Mouse (Mus musculus): ENCODE data around the gene Mkln1.
"Not testable (repeated sequence)": the region's sequence is repeated elsewhere in the genome, so short reads cannot be mapped to it uniquely, and the experiment has no call there.

The Mkln1 gene

GRCm38 (mm10) chr6:31556460-31557100, 158.0 kb downstream of the Mkln1 start:
- no peak for DNase-seq (ENCODE audit: low spot score)

DNA sequence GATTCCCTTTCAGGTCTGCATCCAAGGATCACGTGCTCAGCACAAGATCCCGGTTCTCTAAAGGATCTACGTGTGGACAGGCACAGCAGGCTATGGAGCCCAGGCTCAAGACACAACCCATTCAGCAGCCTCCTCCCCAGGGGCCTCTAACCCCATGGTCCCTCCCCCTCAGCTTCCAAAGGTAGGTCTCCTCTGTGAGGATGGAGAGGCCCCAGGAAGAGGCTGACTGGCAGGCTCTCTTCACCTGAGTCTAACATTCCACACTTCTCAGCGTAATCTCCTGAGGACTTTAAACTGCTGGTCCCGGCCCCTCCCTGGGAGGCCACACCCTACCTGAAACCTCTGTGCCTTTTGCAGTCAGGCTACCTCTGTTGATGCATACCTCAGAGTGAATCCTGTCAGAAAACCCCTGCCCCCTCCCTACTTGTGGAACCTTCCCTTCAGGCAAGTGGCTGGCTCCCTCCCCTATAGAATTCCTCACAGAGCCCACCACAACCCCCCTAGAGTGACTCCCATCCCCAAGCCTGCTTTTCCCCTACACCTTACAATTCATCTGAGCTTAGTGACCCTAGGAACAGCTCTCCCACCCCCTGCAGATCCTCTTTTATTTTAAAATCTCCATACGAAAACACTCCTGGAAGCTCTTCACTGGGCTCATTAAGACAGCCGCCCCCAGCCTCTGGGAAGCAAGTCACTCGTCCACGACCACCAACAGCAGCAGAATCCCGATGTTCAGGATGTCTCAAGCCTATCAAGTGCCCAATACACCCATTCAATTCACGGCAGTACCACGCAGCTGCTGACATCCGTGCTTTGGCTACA, 161.8 kb downstream of the Mkln1 start:
- DNase-seq (ENCODE audit: low spot score): no peak

DNA sequence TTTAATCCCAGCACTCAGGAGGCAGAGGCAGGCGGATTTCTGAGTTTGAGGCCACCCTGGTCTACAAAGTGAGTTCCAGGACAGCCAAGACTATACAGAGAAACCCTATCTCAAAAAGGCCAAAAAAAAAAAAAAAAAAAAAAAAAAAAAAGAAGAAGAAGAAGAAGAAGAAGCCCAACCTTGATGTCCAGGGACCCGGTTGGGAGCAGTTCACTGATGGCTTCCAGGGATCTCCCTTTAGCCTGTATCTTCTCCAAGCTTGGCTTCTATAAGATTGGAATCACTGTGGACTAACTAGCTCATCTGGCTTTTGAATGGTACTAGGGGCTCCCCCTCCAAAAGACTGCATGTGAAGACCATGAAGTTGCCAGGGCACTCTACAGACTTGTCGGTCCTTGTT, 163.4 kb downstream of the Mkln1 start:
- DNase-seq (ENCODE audit: low spot score): not testable (repeated sequence)

DNA sequence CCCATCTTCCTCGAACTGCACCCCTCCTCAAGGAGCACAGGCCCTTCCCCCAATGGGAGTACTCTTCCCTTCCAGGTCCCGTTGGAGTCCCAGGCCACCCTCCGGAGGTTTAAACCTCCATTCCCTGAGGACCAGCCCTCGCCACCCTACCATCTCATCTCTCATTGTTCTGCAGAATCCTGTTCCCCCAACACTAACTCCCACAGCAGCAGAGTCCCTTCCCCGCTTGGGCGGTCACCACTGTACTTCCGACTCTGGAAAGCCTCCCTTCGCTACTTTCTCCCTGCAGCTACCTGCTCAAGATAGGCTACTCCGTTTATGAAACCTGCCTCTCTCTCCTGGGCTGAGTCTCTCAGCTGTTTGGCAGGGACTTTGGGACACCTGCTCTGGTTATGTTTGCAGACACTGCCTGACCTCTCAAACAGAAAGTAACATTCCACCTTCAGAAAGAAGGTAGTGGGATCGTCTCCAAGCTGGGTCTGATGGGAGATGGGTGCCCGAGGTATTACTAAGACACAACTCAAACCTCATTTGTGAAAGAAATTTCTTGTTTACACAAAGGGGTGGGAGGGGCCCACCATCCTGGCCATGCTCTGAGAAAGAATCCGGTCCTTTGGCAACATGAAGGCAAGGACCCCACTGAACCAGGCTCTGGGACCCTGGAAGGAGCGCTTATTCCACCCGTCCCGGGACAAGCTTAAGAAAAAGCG, 164.0 kb downstream of the Mkln1 start:
- no peak for DNase-seq (ENCODE audit: low spot score)

DNA sequence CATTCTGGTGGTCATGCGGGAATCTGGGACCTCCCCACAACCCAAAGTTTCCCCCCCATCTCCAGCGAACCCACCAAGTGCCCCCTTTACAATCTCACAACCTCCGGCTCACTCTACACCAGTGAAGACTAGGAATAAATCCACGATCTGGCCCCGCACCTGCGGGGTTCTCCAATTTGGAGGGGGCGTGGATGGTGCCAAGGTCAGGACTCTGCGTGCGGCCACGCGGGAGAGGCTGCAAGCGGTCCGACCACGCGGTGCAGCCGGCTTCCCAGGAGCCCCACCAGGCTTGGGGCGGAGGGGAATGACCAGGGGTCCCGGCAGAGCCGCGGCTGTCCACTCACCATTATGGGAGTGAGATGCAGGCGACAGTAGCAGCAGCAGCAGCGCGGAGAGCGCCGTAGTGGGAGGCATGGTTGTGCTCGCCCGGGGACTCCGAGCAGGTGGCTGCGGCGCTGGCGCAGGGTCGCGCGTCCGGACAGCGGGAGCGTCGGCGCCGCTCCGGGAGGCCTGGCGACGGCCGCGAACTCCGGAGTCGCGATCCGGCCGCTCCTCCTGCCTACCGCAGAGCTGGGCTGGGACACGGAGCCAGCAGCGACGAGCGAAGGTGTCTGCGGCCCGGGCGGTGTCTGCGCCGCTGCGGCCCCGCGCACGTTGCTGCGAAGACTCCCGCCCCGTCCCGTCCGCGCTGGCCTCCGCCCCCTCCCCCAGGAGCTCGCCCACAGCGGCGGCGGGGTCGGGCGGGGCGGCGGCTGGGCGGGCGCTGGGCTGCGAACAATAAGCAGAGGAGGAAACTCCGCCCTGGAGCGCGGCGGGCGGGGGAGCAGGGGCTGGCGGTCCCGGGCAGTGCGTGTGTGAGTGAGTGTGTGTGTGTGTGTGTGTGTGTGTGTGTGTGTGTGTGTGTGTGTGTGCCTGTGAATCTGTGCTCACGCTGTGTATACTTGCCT, 165.0 kb downstream of the Mkln1 start, which contains the start of gene Podxl:
Gene Podxl, minus strand, starts transcription at position 747 of the 947 bp plus-strand sequence.
- no peak for DNase-seq (ENCODE audit: low spot score)

- no peak for DNase-seq (ENCODE audit: low spot score)
Measured at GRCm38 (mm10) chr6:31564182-31564531, 165.6 kb downstream of the Mkln1 start.

GRCm38 (mm10) chr6:31564901-31565391, 166.4 kb downstream of the Mkln1 start:
- DNase-seq (ENCODE audit: low spot score): no peak

All from c-Kit-positive CD71-positive TER-119-positive erythroid progenitor cells, embryonic 14.5 days (primary cell).